Comparison of ENCODE assay signal across 20 mouse cellular contexts in the genomic region with DNA sequence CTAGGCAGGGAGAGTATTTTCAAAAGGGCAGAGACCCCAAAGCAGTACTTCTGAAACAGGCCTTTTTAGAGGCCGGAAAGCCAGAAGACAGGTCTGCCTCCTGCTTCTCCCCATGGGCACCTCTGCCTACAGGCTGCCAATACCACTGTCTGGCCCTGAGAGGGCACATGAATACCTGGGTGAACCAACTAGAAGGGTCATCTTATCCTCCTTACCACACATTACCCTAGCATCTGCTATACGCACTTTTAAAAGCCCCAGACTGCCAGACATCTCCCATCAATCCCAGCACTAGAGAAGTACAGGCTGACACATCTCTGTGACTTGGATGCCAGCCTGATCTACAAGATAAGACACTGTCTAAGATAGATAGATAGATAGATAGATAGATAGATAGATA.
DNase-seq lines count a peak whose midpoint lies in the region; ATAC-seq and TF ChIP-seq lines count a peak whose summit lies in the region.
"Had no signal": no experiment of that assay in that cellular context is flagged by ENCODE, and none has a peak within 500 bp of the region (broad histone marks: within the 10 kb centered on the region; RNA-seq: fewer than 3 reads in every experiment).

No protein-coding gene starts in this region.

- DNase-seq in hindbrain, embryonic 10.5 days (ENCODE audit: low spot score), result no peak
- DNase-seq in hindbrain, postnatal 0 days (ENCODE audit: low spot score), result no peak
- DNase-seq in midbrain, embryonic 10.5 days (ENCODE audit: low spot score), result no peak
- DNase-seq: adrenal gland, adult 2 months; adrenal gland, postnatal 10 days; adrenal gland, postnatal 25 days; cerebellum, adult 11 months; cerebellum, adult 18-20 months; cerebellum, adult 8-10 months; cerebellum, adult 9-11 months; cerebellum, postnatal 14 days; cerebellum, postnatal 36 days had no signal

- H3K4me3 ChIP-seq in hindbrain, embryonic 10.5 days, result no peak overlapping the region
- H3K4me3 ChIP-seq in hindbrain, postnatal 0 days (ENCODE audit: low read length), result no peak overlapping the region
- H3K4me3 ChIP-seq in midbrain, embryonic 10.5 days, result no peak overlapping the region
- no peak overlapping the region for H3K4me3 ChIP-seq in midbrain, embryonic 15.5 days
- H3K4me3 ChIP-seq: embryonic facial prominence, embryonic 13.5 days; embryonic facial prominence, embryonic 15.5 days; erythroblast, embryonic 14.5 days; forebrain, embryonic 10.5 days; forebrain, embryonic 12.5 days had no signal

- no peaks in the 10 kb centered on the region for H3K9me3 ChIP-seq in hindbrain, embryonic 10.5 days
- no peaks in the 10 kb centered on the region for H3K9me3 ChIP-seq in hindbrain, postnatal 0 days (ENCODE audit: low read length)
- no peaks in the 10 kb centered on the region for H3K9me3 ChIP-seq in midbrain, embryonic 10.5 days (replicated peaks)
- H3K9me3 ChIP-seq in midbrain, embryonic 15.5 days, result no peaks in the 10 kb centered on the region
- H3K9me3 ChIP-seq: embryonic facial prominence, embryonic 13.5 days; embryonic facial prominence, embryonic 15.5 days; forebrain, embryonic 10.5 days had no signal

- H3K4me1 ChIP-seq in hindbrain, embryonic 10.5 days (replicated peaks), result peaks cover 63% of the 10 kb centered on the region
- no peaks in the 10 kb centered on the region for H3K4me1 ChIP-seq in hindbrain, postnatal 0 days (ENCODE audit: insufficient read depth, low read length)
- peaks cover 74% of the 10 kb centered on the region for H3K4me1 ChIP-seq in midbrain, embryonic 10.5 days
- 0 out of 2 replicates have a peak, but pooled peaks cover 3% of the 10 kb centered on the region for H3K4me1 ChIP-seq in midbrain, embryonic 15.5 days
- H3K4me1 ChIP-seq: embryonic facial prominence, embryonic 13.5 days had no signal

- WGBS in hindbrain, embryonic 10.5 days, result 65% methylated on average over 2 of the region's 2 CpGs
- 90% methylated on average over 2 of the region's 2 CpGs for WGBS in hindbrain, postnatal 0 days
- 91% methylated on average over 2 of the region's 2 CpGs for WGBS in midbrain, embryonic 10.5 days
- 81% methylated on average over 2 of the region's 2 CpGs for WGBS in midbrain, embryonic 15.5 days

- 0 out of 2 replicates have a peak, but pooled peaks cover 2% of the 10 kb centered on the region for H3K27me3 ChIP-seq in hindbrain, embryonic 10.5 days (ENCODE audit: insufficient read depth, poor library complexity, severe bottlenecking)
- H3K27me3 ChIP-seq in hindbrain, postnatal 0 days (ENCODE audit: insufficient read depth, low read length), result no peaks in the 10 kb centered on the region
- no peaks in the 10 kb centered on the region; the same call in 1 of the 2 replicates for H3K27me3 ChIP-seq in midbrain, embryonic 10.5 days (ENCODE audit: low read depth, poor library complexity, severe bottlenecking)
- no peaks in the 10 kb centered on the region for H3K27me3 ChIP-seq in midbrain, embryonic 15.5 days (replicated peaks)
- H3K27me3 ChIP-seq: embryonic facial prominence, embryonic 13.5 days; embryonic facial prominence, embryonic 15.5 days; forebrain, embryonic 12.5 days had no signal

- H3K27ac ChIP-seq in hindbrain, embryonic 10.5 days, result peak overlapping the region; percentile 50
- no peak overlapping the region for H3K27ac ChIP-seq in hindbrain, postnatal 0 days
- H3K27ac ChIP-seq in midbrain, embryonic 10.5 days (replicated peaks), result peak overlapping the region; percentile 78
- no peak overlapping the region for H3K27ac ChIP-seq in midbrain, embryonic 15.5 days
- H3K27ac ChIP-seq: embryonic facial prominence, embryonic 13.5 days; embryonic facial prominence, embryonic 15.5 days; forebrain, embryonic 10.5 days; forebrain, embryonic 12.5 days had no signal

- no peak overlapping the region for H3K4me2 ChIP-seq in hindbrain, postnatal 0 days (ENCODE audit: low read depth, low read length)
- no peak overlapping the region for H3K4me2 ChIP-seq in midbrain, embryonic 15.5 days
- H3K4me2 ChIP-seq: embryonic facial prominence, embryonic 13.5 days; embryonic facial prominence, embryonic 15.5 days; forebrain, embryonic 12.5 days had no signal

- no peaks in the 10 kb centered on the region for H3K36me3 ChIP-seq in hindbrain, embryonic 10.5 days
- H3K36me3 ChIP-seq in hindbrain, postnatal 0 days (ENCODE audit: insufficient read depth, low read length), result no peaks in the 10 kb centered on the region
- H3K36me3 ChIP-seq in midbrain, embryonic 10.5 days, result no peaks in the 10 kb centered on the region
- no peaks in the 10 kb centered on the region for H3K36me3 ChIP-seq in midbrain, embryonic 15.5 days (replicated peaks)
- H3K36me3 ChIP-seq: embryonic facial prominence, embryonic 13.5 days; embryonic facial prominence, embryonic 15.5 days; forebrain, embryonic 10.5 days; forebrain, embryonic 12.5 days had no signal

- TF ChIP-seq CTCF in hindbrain, postnatal 0 days (IDR thresholded peaks at IDR 0.05; ENCODE audit: low read depth), result no peak

- ATAC-seq in hindbrain, postnatal 0 days, result no peak
- no peak for ATAC-seq in midbrain, embryonic 15.5 days (replicated peaks)
- ATAC-seq: forebrain, embryonic 14.5 days; forebrain, embryonic 16.5 days had no signal

- no peak overlapping the region for H3K9ac ChIP-seq in hindbrain, postnatal 0 days (replicated peaks; ENCODE audit: low read length)
- no peak overlapping the region for H3K9ac ChIP-seq in midbrain, embryonic 15.5 days
- H3K9ac ChIP-seq: embryonic facial prominence, embryonic 13.5 days; embryonic facial prominence, embryonic 15.5 days; forebrain, embryonic 12.5 days had no signal

Comparison
In these comparisons a context has a peak if more than half of its experiments do, and no peak if none do; other contexts are left out.
1. H3K27ac ChIP-seq: peak in hindbrain, embryonic 10.5 days (single experiment) and midbrain, embryonic 10.5 days (single experiment); none in hindbrain, postnatal 0 days (single experiment) and midbrain, embryonic 15.5 days (single experiment).